Mouse (Mus musculus) gastrocnemius, postnatal 36 days (tissue): ENCODE measurements at regions not wholly inside any gene's neighbourhood (a gene's known extent, or its start where the extent isn't known, plus 50 kb on each side); places are given as distances from the start of the nearest gene placed in this dataset.

Source experiments
- DNase-seq, 2 experiments: peaks; one replicate each; pipeline ENCODE4 v3.0.0; 2022
- intact Hi-C: fragments of 180-260 bp; cut with DNase I; formaldehyde crosslinking; loops from one replicate; pipeline ENCODE4 v1.15.1; 2025

GRCm38 (mm10) chr2:116978809-116979208 lies 100.3 kb downstream of the Tmco5 start:
- intact Hi-C loops = no loop called here

GRCm38 (mm10) chr2:116979561-116980391 lies 101.3 kb downstream of the Tmco5 start:
- DNase-seq = peak; percentile 50 to 62
- intact Hi-C loops = no loop called here

More at GRCm38 (mm10) chr2:116978809-116979208, 100.3 kb downstream of the Tmco5 start:
- no peak for DNase-seq

- no peak for DNase-seq
These were observed 102.2 kb downstream of the Tmco5 start for GRCm38 (mm10) chr2:116980692-116981091.

GRCm38 (mm10) chr2:116983351-116983750 lies 104.9 kb downstream of the Tmco5 start:
- DNase-seq = no peak
- intact Hi-C loops = no loop called here

More at GRCm38 (mm10) chr2:116980692-116981091, 102.2 kb downstream of the Tmco5 start:
- intact Hi-C loops = no loop called here

GRCm38 (mm10) chr2:116983821-116984351 lies 105.4 kb downstream of the Tmco5 start:
- DNase-seq = no peak
- intact Hi-C loops = no loop called here

GRCm38 (mm10) chr2:116984597-116984996 lies 106.1 kb downstream of the Tmco5 start:
- DNase-seq = no peak
- intact Hi-C loops = no loop called here

- intact Hi-C loops = no loop called here
- DNase-seq = no peak
These were observed 107.1 kb downstream of the Tmco5 start for GRCm38 (mm10) chr2:116985549-116985948.

GRCm38 (mm10) chr2:116988953-116989674 lies 110.6 kb downstream of the Tmco5 start:
- no peak for DNase-seq

GRCm38 (mm10) chr2:116990106-116990505 lies 111.6 kb downstream of the Tmco5 start:
- intact Hi-C loops = no loop called here
- no peak for DNase-seq

More at GRCm38 (mm10) chr2:116988953-116989674, 110.6 kb downstream of the Tmco5 start:
- intact Hi-C loops = no loop called here

GRCm38 (mm10) chr2:116991561-116992042 lies 113.1 kb downstream of the Tmco5 start:
- intact Hi-C loops = no loop called here
- no peak for DNase-seq

GRCm38 (mm10) chr2:116993724-116994123 lies 115.2 kb downstream of the Tmco5 start:
- no peak for DNase-seq
- intact Hi-C loops = no loop called here

GRCm38 (mm10) chr2:116996302-116996701 lies 117.8 kb downstream of the Tmco5 start:
- intact Hi-C loops = no loop called here
- no peak for DNase-seq

- DNase-seq = no peak
- intact Hi-C loops = no loop called here
These were observed 120.3 kb downstream of the Tmco5 start for GRCm38 (mm10) chr2:116998822-116999221.

- intact Hi-C loops = no loop called here
These were observed 121.1 kb downstream of the Tmco5 start for GRCm38 (mm10) chr2:116999592-116999991.

GRCm38 (mm10) chr2:117003976-117004375 lies 117.2 kb upstream of the Spred1 start:
- DNase-seq = no peak
- intact Hi-C loops = no loop called here

More at GRCm38 (mm10) chr2:116999592-116999991, 121.1 kb downstream of the Tmco5 start:
- no peak for DNase-seq

GRCm38 (mm10) chr2:117006846-117007245 lies 114.3 kb upstream of the Spred1 start:
- DNase-seq = no peak
- intact Hi-C loops = no loop called here

- DNase-seq = no peak
- intact Hi-C loops = no loop called here
These were observed 112.3 kb upstream of the Spred1 start for GRCm38 (mm10) chr2:117008922-117009321.

GRCm38 (mm10) chr2:117010001-117010400 lies 111.2 kb upstream of the Spred1 start:
- intact Hi-C loops = no loop called here
- no peak for DNase-seq

- intact Hi-C loops = no loop called here
- DNase-seq = no peak
These were observed 110.2 kb upstream of the Spred1 start for GRCm38 (mm10) chr2:117010942-117011341.

- intact Hi-C loops = no loop called here
These were observed 103.1 kb upstream of the Spred1 start for GRCm38 (mm10) chr2:117017921-117018651.

More at GRCm38 (mm10) chr2:117017921-117018651, 103.1 kb upstream of the Spred1 start:
- DNase-seq = peak; percentile 56 to 70
